Mouse (Mus musculus) spleen, adult 2 months (tissue): Measurements from ENCODE around the gene Atp10a. TPM values are rescaled to one million over a fixed set of nuclear protein-coding genes. Genes with fewer than 3 reads are reported as not detected.

ENCODE experiments used
- DNase-seq, 2 experiments: peaks; one replicate each; pipeline versions ENCODE4 v3.0.0 to v3.0.0-alpha.2; 2012 to 2021; ENCODE audit warnings: low spot score in 2 of 2, low read depth in 1 of 2
- H3K27ac ChIP-seq: fragments of 200-500 bp; 2 replicates; pipeline ENCODE4 v1.5.1; 2012; ENCODE audit warnings: low read length, inconsistent platforms; ENCODE audit not compliant: insufficient read depth
- H3K27me3 ChIP-seq: fragments of 200-500 bp; 2 replicates; pipeline ENCODE4 v1.6.1; 2012; ENCODE audit warnings: mild to moderate bottlenecking, moderate library complexity, low read length, inconsistent platforms; ENCODE audit not compliant: control insufficient read depth, insufficient read depth
- H3K36me3 ChIP-seq: fragments of 200-500 bp; 2 replicates; pipeline ENCODE4 v1.6.1; 2012; ENCODE audit warnings: mild to moderate bottlenecking, low read length, inconsistent platforms; ENCODE audit not compliant: control insufficient read depth, insufficient read depth
- H3K4me1 ChIP-seq: fragments of 200-500 bp; 2 replicates; pipeline ENCODE4 v1.6.1; 2011; ENCODE audit warnings: inconsistent platforms; ENCODE audit not compliant: control insufficient read depth, insufficient read depth, insufficient read length
- H3K4me3 ChIP-seq: fragments of 200-500 bp; 2 replicates; pipeline ENCODE4 v1.5.1; 2011; ENCODE audit warnings: mild to moderate bottlenecking, inconsistent platforms; ENCODE audit not compliant: insufficient read depth, insufficient read length; ENCODE audit errors: extremely low read depth
- CTCF ChIP-seq: fragments of 200-500 bp; IDR thresholded peaks from 2 replicates; pipeline ENCODE4 v1.5.1; 2011; ENCODE audit warnings: mild to moderate bottlenecking, inconsistent platforms; ENCODE audit not compliant: insufficient read depth, insufficient read length, insufficient replicate concordance; ENCODE audit errors: extremely low read depth
- POLR2A ChIP-seq: fragments of 200-500 bp; IDR thresholded peaks from 2 replicates; pipeline ENCODE4 v1.6.1; 2011; ENCODE audit warnings: low read depth, low read length, inconsistent platforms
- WGBS: fragments of 180-500 bp; shearing (Covaris S2); methylation state at CpG from one replicate; pipeline ENCODE4 v1.1.7; 2018; 5-methylcytosine and 5-hydroxymethylcytosine counted together
- polyA plus RNA-seq: library from polyadenylated mRNA; depleted of rRNA; stranded (reverse); fragments of >200 nt; gene quantifications from 2 replicates; pipeline ENCODE4 v1.2.3, GENCODE M21; 2012

The Atp10a gene
- polyA plus RNA-seq, 1 experiment = 2.6 TPM

GRCm38 (mm10) chr7:58841066-58841465, 185.1 kb downstream of the Atp10a start:
- 95% methylated on average over 1 of the region's 1 CpGs for WGBS
- TF ChIP-seq CTCF = no peak
- TF ChIP-seq POLR2A = no peak
- Histone ChIP-seq H3K4me1 (peaks cover 11% of the 10 kb centered on the region; the same call in 1 of the 2 replicates), H3K4me3 (no peak overlapping the region), H3K27ac (no peak overlapping the region), H3K36me3 (no peaks in the 10 kb centered on the region), H3K27me3 (no peaks in the 10 kb centered on the region)
- no peak for DNase-seq

GRCm38 (mm10) chr7:58842818-58843217, 186.9 kb downstream of the Atp10a start:
- TF ChIP-seq POLR2A (no peak), CTCF (no peak)
- Histone ChIP-seq H3K27ac (no peak overlapping the region), H3K27me3 (no peaks in the 10 kb centered on the region), H3K36me3 (no peaks in the 10 kb centered on the region), H3K4me3 (no peak overlapping the region), H3K4me1 (peaks cover 4% of the 10 kb centered on the region; the same call in 1 of the 2 replicates)
- DNase-seq = no peak
- 60% methylated on average over 3 of the region's 3 CpGs for WGBS

- Histone ChIP-seq H3K4me3 (no peak overlapping the region), H3K27me3 (no peaks in the 10 kb centered on the region), H3K36me3 (no peaks in the 10 kb centered on the region), H3K27ac (no peak overlapping the region), H3K4me1 (peaks cover 4% of the 10 kb centered on the region; the same call in 1 of the 2 replicates)
- 1% methylated on average over 9 of the region's 9 CpGs for WGBS
- TF ChIP-seq CTCF (no peak), POLR2A (no peak)
- DNase-seq = peak in 1 of 2 experiments; percentile 11
Measured at GRCm38 (mm10) chr7:58843767-58844445, 187.9 kb downstream of the Atp10a start.

GRCm38 (mm10) chr7:58844449-58844848, 188.5 kb downstream of the Atp10a start:
- H3K36me3 ChIP-seq = no peaks in the 10 kb centered on the region
- no peak overlapping the region for H3K27ac ChIP-seq
- DNase-seq = no peak
- no peak overlapping the region for H3K4me3 ChIP-seq
- H3K27me3 ChIP-seq = no peaks in the 10 kb centered on the region
- TF ChIP-seq CTCF (no peak), POLR2A (no peak)
- 38% methylated on average over 4 of the region's 4 CpGs for WGBS
- peaks cover 4% of the 10 kb centered on the region; the same call in 1 of the 2 replicates for H3K4me1 ChIP-seq

- Histone ChIP-seq H3K4me1 (peaks cover 7% of the 10 kb centered on the region; the same call in 1 of the 2 replicates), H3K27me3 (peaks cover 2% of the 10 kb centered on the region), H3K4me3 (no peak overlapping the region), H3K36me3 (no peaks in the 10 kb centered on the region), H3K27ac (no peak overlapping the region)
- peak in 1 of 2 experiments; percentile 11 for DNase-seq
- WGBS = 30% methylated on average over 4 of the region's 4 CpGs
- TF ChIP-seq CTCF (no peak), POLR2A (no peak)
Measured at GRCm38 (mm10) chr7:58858921-58859320, 203.0 kb downstream of the Atp10a start.

GRCm38 (mm10) chr7:58863174-58863573, 207.2 kb downstream of the Atp10a start:
- no peak for TF ChIP-seq CTCF
- TF ChIP-seq POLR2A = no peak
- Histone ChIP-seq H3K4me1 (peaks cover 7% of the 10 kb centered on the region; the same call in 1 of the 2 replicates), H3K27me3 (no peaks in the 10 kb centered on the region), H3K36me3 (no peaks in the 10 kb centered on the region), H3K4me3 (no peak overlapping the region), H3K27ac (no peak overlapping the region)
- no peak for DNase-seq
- 86% methylated on average over 3 of the region's 3 CpGs for WGBS

GRCm38 (mm10) chr7:58866865-58867614, 211.1 kb downstream of the Atp10a start:
- H3K4me1 ChIP-seq = no peaks in the 10 kb centered on the region
- no peak for DNase-seq
- H3K27me3 ChIP-seq = no peaks in the 10 kb centered on the region
- TF ChIP-seq CTCF (no peak), POLR2A (no peak)
- no peak overlapping the region for H3K4me3 ChIP-seq
- 88% methylated on average over 4 of the region's 4 CpGs for WGBS
- no peak overlapping the region for H3K27ac ChIP-seq
- no peaks in the 10 kb centered on the region for H3K36me3 ChIP-seq
